Mouse (Mus musculus) inflammation-experienced regulatory T-cells, adult 6 months (primary cell): ENCODE data around the gene Pomt2. TPM values are rescaled to one million over a fixed set of nuclear protein-coding genes. Genes with fewer than 3 reads are reported as not detected.
"Not testable (repeated sequence)": the region's sequence is repeated elsewhere in the genome, so short reads cannot be mapped to it uniquely, and the experiment has no call there.

Experiments used
- ATAC-seq: one replicate; pipeline ENCODE4 v1.8.0; 2017
- polyA plus RNA-seq, 3 experiments: library from polyadenylated mRNA; unstranded; fragments of 100-300 nt; shearing (Covaris generic); gene quantifications; one replicate each; pipeline ENCODE4 v1.2.1; 2017

Pomt2 gene
- polyA plus RNA-seq: 1 to 10 TPM in 2 of 3 experiments, under 1 TPM in 1; 0.69 to 1.1 (median 1.1) TPM

DNA sequence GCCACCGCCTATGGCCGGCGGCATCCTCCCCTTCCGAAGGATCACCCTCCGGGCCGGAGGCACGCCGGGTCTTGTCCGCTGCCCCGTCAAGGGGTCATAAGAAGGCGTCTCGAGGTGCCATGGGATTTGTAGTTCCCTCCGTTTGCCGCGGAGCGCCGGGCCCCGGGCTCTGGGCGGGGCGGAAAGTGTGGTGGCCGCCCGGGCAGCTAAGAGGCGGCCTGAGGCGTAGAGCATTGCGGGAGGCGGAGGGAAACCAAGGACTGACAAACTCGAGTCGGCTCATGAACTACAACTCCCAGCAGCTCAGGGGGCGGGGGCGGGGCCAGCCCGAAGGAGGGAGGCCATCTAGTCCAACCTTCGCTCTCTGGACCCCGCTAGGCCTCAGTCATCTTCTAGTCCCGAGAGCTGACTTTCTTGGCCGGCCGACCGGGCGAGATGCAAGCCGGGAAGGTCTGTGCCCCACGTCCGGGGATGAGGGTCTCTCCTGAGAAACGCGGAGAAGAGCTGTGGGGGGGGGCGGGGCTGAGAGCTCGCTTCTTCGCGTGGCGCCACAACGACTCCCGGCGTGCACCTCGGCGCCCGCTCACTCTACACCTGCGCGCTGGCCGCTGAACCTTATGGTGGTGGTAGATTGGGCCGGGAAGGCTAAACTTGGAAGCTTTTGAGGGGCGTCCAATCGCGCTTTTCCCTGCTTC lies at the start of gene Pomt2:
Gene Pomt2 (minus strand): TSS at position 574 of the 695 bp plus-strand sequence.
- ATAC-seq: peak; percentile 90

- ATAC-seq: no peak
Measured at GRCm38 (mm10) chr12:87196310-87196709, 48.5 kb upstream of the Pomt2 start.

DNA sequence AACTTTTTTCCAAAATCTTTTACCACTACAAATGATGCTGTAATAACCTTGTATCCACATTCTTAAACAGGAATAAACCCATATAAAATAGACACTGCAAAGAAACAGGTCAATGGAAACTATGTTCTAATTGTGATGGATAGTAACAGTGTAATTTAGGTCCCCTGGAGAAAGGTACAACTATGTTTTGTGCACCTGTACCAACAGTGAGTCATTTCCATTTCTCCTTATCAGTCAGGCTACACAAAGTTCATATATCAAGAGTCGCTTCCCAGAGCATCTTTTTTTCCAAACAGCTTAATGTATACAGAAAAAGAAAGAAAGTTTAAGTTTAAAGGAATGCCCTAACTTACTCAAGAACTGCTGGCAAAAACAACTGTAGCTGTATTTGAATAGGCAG lies 47.3 kb upstream of the Pomt2 start:
- no peak for ATAC-seq

DNA sequence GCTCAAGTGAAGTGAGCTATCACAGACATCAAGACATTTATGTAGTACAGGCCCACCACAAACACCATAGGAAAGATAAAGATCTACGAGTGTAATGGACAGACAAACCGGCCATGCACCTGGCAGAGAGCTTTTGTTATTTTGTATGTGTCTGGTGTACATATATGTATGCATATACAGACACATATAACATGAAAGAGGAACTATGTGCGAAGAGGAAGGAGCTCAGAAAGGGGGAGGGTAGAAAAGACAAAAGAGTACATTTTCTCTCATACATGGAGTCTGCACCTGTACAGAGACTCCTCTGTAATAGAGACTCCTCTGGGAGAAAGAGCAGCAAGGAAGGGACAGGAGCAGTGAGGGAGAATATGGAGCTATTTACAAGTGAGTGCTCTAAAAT lies 45.2 kb upstream of the Pomt2 start:
- ATAC-seq: no peak

DNA sequence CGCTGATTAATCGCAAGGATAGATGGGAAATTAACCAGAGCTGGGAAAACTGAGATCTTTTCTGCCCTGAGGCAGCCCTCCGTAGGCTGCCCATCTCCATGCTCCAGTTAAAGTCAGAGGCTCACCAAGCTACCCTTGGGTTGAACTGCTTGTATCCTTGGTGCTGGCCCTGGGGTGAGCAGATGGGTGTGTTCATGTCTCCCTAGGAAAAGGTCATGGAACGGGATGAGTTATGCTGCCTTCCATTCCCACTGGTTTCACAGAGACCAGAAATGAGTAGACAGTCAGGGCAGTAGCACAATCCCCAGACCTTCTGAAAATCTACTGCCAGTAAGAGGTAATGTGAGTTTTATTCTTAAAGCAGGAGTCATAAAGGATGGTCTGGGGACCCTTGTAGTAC lies 29.9 kb upstream of the Pomt2 start:
- no peak for ATAC-seq

DNA sequence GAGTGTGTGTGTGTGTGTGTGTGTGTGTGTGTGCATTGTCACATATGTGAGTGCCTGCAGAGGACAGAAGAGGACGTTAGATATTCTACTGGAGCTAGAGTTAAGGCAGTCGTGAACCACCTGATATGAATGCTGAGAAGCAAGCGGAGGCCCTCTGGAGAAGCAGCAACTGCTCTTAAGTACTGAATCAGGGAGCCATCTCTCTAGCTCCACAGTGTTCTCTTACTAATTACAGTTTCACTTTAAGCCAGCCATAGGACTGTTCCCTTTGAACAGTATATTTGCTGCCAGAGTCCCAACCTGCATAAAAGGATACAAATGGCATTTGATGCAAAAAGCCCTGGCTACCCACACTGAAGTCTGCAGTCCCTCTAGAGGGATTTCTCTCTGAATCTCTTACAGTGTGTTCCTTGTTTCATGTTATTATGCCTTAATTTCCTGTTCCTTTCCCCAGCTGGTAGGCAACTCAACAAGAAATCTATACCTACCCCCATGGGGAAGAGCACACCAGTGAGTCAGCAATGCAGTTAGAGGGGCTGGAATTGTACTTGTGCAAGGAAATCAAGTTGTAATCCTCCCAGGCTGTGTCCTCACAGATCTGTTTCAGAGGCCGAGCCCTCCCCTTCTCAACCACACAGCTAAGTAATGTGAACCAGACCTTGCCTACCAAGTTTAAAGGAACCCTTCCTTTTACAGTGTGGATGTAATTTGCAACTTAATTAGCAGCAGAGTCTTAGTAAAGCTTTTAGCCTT lies 27.6 kb upstream of the Pomt2 start:
- no peak for ATAC-seq

DNA sequence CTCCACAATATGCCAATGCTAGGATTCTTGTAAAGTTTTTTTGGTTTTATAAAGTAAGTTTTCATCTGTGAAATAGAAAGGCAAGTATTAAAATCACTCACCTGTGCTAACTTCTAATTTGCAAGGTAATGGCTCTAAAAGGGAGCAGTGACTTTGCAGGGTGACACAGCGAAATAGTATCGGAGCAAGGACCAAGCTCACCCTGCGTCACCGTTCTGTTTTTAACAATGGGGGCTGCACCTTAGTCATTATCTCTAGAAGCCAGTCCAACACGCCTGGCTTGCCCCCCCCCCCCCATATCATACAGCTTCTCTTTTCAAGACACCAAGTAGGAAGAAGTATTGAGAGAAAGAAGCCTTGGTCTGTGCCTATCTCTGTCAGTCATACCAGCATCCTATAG lies 13.0 kb upstream of the Pomt2 start:
- no peak for ATAC-seq

DNA sequence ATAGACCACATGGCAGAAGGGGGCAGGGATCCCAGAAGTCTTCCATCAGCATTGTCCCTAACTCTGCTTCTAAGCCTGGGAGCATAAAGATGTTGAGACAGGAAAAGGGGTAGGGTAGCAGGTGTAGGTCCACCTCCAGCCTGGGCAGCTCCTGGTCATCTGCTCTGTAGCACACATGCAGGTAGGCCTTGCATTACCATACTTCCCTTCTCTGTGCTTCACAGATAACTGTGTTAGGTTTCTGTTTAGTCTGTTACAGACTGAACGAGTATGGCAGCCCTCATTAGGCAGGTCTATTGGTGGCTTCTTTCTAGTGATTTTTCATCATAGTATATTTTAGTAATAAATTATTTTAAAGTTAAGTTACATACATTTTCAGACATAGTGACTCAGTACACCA lies 12.5 kb upstream of the Pomt2 start:
- ATAC-seq: no peak

DNA sequence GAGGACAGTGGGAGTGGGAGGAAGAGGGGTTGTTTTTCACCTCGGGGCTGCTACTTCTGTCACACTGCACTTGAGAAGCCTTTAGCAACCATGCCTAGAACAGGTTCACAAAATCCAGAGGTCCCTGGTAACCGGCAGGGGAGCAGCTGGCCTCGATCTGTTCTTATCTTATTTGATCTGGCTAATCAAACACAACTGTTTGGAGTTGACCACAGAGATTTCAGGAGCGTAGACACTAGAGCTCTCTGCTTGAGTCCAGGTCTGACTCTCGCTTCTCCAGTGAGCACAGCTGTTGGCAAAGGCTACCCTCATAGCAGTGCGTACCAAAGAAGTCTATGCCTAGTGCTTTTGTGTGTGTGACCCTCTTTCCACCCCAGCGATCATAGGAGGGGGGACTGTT lies 10.3 kb upstream of the Pomt2 start:
- no peak for ATAC-seq

DNA sequence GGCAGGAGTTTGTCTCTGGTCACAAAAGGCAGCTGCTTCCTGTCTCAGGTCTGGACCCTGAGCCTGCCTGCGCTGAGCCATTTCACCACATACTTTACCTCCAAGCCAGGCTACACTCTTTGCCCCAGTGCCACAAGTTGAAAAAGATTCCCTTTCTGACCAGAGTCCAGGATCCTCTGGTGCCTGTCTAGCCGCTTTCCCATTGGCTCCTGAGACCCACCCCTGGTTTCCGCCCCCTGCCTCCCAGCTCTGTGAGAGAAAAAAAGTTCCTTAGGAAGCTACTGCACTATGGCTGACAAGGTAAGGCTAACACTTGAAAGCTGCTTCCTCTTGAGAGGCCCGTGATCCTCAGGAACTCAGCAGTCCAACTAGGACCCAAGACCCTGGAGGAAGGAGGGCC lies 9.6 kb upstream of the Pomt2 start:
- no peak for ATAC-seq

- not testable (repeated sequence) for ATAC-seq
Measured at GRCm38 (mm10) chr12:87154448-87154847, 6.7 kb upstream of the Pomt2 start.

GRCm38 (mm10) chr12:87149471-87149870 lies 1.7 kb upstream of the Pomt2 start:
- no peak for ATAC-seq

DNA sequence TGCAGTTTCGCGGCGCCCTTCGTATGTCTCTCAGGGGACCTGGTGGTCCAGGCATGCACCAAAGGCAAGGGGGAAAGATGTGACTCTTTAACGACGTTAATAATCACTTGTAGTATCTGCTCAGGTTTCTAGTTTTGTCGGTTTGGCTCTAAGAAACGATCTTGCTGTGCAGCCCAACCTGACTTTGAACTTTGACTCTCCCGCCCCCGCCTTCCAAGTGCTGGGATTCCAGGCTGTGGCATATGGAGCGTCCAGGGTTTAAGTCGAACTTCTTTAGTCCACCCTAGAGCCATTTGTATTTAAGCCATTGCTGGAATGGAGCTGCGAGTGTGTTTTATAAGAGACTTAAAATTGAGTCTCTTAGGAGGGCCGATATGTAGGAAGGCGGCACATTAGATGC lies 368 bp upstream of the Pomt2 start:
- no peak for ATAC-seq

GRCm38 (mm10) chr12:87146966-87147365 lies 802 bp downstream of the Pomt2 start, which contains the start of gene Gstz1:
TSS of gene Gstz1 (plus strand) at chr12:87147165.
- peak; percentile 80 for ATAC-seq

- ATAC-seq: no peak
Measured at GRCm38 (mm10) chr12:87142156-87142555, 5.6 kb downstream of the Pomt2 start.

DNA sequence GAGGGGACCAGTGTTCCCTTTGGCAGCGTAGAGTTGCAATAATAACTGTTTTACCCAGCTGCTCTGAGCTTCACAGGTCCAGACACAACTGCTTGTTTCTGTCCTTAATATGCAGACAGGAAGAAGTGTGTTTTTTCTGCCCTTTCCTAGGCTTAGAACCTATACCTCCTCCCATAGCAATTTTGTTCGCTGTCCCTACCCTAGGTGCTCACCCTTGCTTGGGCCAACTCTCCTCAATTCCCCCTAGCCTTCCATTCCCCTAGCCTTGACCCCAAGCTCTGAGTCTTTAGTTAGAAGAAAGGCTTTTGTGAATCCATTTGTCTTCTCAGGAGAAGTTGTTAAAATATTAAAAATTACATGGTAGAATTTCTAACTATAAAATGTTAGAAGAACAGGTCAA lies 9.0 kb downstream of the Pomt2 start:
- ATAC-seq: no peak

DNA sequence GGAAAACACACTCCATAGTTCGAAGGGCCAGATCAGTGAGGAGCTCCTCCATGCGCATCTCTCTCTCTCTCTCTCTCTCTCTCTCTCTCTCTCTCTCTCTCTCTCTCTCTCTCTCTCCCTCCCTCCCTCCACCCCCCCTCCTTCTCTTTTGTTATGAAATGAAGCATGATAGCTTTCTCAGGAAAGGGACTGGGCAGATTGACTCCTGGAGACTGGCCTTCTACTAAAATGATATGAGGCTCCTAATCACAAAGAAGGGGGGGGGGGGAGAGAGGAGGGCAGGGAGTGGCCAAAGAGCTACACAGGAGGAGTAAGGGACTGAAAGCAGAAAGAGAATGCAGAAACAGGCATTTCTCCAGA lies 9.4 kb downstream of the Pomt2 start:
- ATAC-seq: no peak

GRCm38 (mm10) chr12:87137439-87138341 lies 10.1 kb downstream of the Pomt2 start:
- no peak for ATAC-seq

- no peak for ATAC-seq
Measured at GRCm38 (mm10) chr12:87132784-87133183, 15.0 kb downstream of the Pomt2 start.

- no peak for ATAC-seq
Measured at GRCm38 (mm10) chr12:87132210-87132609, 15.6 kb downstream of the Pomt2 start.

DNA sequence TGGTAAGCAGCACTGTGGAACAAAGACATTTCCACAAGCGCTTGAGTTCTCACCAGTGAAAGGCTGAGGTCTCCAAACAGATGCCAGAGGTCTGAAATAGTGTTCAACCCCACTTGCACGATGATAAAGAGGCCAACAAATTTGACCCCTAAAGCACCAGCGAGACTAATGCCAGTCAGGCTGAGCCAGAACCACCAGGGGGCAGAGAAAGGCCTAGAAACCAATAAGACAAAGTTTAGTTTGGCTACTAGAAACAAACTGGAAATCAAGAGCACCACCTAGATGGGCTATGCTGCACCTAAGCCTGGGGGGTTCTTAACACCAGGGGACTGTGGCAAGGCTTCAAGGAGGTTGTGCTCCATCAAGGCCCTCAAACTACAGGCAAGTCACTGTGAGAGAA lies 16.1 kb downstream of the Pomt2 start:
- no peak for ATAC-seq

- ATAC-seq: no peak
Measured at GRCm38 (mm10) chr12:87131181-87131580, 16.6 kb downstream of the Pomt2 start.

GRCm38 (mm10) chr12:87130224-87130623 lies 17.5 kb downstream of the Pomt2 start:
- peak; percentile 98 for ATAC-seq
